Mouse (Mus musculus) mature B cell (primary cell): ENCODE data around the gene Lce3e.

Experiments used
- in situ Hi-C: fragments of 300-500 bp; cut with MboI; formaldehyde crosslinking; loops from 2 replicates; pipeline ENCODE4 v1.14.3; 2019

The Lce3e gene

DNA sequence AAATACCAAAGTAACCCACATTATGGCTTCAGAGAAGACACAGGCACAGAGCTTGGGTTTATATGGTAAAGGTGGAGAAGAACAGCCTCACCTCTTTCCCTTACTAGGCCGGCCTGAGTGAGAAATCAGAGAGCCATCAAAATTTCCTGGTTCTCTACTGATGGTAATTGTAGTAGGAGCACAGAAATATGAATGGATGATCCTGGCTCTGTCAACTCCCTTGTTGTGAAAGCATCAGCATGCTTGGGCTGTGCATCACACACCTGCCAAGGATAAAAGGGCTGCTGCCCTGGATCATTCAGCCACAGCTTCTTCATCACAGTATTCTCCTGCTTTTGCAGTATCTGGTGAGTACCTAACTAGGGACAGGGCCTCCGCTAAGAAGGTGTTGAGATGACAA lies at the start of gene Lce3e:
Gene Lce3e (plus strand): TSS at position 301 of the 400 bp plus-strand sequence.
- in situ Hi-C loops, result no loop called here

DNA sequence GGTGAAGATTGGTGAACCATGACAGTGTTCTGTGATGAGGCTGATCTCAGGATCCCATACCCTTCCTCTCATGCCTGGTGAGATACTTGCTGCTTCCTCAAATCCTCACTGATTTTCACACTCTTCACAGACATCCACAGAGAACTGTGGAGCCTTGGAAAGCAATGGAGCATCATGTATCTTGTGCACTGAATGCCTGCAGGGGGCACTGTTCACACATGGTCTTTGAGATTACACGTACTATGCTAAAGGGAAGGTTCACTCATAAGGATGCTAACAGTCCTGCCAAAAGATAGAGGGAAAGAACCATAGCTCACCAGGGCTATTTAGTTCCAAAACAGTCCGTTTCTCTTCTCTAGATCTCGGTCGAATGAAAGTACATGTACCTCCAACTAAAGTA lies 46.5 kb upstream of the Lce3e start:
- in situ Hi-C loops, result no loop called here

DNA sequence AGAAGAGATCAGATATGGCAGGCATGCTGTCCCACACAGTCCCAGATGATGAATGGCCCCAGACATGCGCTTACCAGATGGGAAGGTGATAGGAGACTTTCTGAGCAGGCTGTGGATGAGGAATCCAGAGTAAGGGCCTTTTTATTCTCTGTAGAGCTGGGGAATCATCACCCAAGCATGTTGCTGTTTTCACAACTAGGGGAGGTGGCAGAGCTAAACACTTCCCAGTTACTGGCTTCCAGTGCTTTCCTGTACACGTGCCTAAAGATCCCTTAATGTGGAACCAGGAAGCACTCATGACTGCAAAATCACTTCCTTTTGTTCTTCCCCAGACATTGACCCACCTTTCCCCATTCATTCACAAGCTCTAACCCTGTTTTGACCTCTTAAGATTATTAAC lies 40.7 kb upstream of the Lce3e start, which contains the start of gene Lce3a:
Gene Lce3a (minus strand): TSS at position 101 of the 400 bp plus-strand sequence.
- in situ Hi-C loops, result no loop called here

DNA sequence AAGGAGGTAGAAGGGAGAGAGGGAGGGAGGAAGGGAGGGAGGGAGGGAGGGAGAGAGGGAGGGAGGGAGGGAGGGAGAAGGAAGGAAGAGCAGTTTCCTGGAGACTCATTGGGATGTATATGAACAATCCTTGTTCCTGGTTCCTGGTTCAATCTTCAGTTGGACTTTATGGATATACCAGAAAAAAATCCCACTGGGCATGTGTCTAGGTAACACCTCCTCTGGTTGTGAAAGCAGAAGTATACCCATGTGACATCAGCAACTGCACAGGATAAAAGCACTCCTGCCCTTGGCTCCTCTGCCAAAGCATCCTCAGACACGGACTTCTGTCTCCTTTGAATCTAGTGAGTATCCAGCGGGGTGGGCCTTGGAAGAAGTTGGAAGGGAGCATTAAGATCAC lies 34.2 kb upstream of the Lce3e start, which contains the start of gene Lce3b:
Gene Lce3b (plus strand): TSS at position 301 of the 400 bp plus-strand sequence.
- in situ Hi-C loops, result no loop called here

DNA sequence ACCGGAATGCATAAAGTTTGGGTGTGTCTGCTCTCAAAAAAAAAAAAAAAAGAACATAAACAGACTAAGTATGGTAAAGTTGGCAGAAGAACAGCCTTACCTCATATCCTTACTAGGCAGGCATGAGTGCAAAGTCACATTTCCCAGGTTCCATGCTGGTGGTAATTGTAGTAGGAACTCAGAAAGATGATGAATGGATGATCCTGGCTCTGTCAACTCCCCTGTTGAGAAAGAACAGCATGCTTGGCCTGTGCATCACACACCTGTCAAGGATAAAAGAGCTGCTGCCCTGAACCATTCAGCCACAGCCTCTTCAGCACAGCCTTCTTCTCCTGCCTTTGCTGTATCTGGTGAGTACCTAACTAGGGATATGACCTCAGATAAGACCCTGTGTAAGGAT lies 22.7 kb upstream of the Lce3e start, which contains the start of gene Lce3c:
Gene Lce3c (plus strand): TSS at position 301 of the 400 bp plus-strand sequence.
- in situ Hi-C loops, result no loop called here

DNA sequence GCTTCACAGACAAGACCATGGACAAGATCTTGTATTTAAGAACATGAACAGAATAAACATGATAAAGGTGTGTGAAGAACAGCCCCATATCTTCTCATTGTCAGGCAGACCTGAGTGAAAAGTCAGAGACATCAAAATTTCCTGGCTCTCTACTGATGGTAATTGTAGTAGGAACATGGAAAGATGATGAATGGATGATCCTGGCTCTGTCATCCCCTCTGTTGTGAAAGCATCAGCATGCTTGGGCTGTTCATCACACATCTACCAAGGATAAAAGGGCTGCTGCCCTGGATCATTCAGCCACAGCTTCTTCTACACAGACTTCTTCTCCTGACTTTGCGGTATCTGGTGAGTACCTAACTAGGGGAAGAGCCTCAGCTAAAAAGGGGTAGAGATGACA lies 9.8 kb upstream of the Lce3e start, which contains the start of gene Lce3d:
Gene Lce3d (plus strand): TSS at position 301 of the 400 bp plus-strand sequence.
- in situ Hi-C loops, result no loop called here

DNA sequence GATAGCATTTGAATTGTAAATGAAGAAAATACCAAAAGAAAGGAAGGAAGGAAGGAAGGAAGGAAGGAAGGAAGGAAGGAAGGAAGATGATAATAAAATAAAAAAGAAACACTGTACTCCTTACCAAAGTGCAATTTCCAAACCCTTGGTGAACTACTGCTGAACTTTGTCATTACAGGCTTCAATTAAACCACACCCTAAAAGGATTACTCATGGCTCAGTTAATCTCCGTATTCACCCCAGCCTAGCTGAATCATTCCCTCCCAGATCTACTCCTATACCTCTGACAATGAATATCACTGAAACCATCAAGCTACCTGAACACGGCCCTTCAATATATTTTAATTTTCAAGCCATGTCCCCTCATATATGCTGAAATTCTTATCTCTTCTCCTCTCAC lies 11.6 kb downstream of the Lce3e start:
- in situ Hi-C loops, result no loop called here

DNA sequence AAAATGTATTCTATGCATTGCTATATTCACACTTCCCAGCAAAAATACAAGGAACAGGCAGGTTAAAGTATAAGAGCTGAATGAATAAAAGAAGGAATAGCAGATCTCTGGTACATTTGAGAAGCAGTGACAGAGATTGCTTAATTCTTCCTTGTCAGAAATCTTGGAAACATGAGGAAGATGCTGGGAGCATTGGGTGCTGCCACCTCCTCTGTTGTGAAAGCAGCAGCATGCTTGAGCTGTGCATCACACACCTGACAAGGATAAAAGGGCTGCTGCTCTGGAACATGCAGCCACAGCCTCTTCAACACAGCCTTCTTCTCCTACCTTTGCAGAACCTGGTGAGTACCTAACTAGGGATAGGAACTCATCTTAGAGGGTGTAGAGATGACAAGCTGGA lies 25.1 kb downstream of the Lce3e start, which contains the start of gene Lce3f:
Gene Lce3f (plus strand): TSS at position 301 of the 400 bp plus-strand sequence.
- in situ Hi-C loops, result no loop called here

DNA sequence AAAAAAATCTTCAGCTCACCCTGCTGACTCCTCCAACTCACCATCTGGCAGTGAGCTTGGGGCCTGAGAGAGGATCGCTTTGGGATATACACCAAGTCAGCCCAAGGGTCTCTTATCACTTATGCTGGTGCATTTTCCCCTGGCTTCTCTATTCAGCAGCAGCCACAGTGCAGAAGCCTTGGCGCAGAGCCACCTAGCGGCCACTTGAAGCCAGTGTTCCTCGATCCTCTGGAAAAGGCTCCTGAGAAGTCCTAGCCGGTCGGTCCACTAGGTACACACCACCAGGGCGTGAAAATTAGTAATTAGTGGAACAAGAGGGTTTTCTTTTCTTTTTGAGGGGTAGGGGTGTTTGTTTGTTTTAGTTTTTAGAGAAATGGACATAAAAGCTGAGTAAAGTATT lies 31.8 kb downstream of the Lce3e start:
- in situ Hi-C loops, result no loop called here

DNA sequence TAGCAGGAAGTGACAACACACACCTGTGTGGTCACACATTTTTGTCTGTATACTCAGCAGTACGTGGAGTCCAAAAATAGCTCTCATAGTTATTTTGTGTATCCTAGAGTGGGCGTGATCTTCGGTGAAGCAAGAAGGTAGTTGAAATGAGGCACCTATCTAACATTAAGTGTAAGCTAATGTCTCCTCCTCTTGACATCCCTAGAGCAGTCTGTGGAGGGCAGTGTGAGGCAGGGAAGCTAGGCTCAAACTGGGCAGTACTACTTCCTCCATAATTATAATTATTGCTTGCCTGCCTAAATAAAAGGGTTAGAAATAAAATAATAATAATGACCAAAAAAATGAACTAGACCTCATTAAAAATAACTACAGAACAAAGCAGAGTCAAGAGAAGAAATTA lies 33.8 kb downstream of the Lce3e start:
- in situ Hi-C loops, result no loop called here

DNA sequence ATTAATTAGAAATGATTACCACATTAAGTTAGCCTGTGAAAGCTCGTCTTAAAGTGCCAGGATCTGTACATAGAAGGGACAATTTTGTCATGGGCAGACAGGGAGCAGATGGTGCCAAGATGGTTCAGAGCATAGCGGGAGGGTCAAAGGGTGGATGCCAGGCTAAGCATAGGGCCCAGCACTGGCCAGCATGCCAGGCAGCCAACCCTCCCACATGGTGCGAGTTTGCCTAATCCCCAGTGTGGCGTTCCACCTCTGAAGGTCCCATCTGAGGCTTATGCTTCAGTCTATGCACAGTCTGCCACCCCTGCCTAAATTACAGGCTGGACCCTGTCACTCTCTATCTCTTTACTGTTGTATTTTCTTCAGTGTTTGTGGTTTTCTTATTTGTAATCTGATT lies 36.0 kb downstream of the Lce3e start:
- in situ Hi-C loops, result no loop called here

DNA sequence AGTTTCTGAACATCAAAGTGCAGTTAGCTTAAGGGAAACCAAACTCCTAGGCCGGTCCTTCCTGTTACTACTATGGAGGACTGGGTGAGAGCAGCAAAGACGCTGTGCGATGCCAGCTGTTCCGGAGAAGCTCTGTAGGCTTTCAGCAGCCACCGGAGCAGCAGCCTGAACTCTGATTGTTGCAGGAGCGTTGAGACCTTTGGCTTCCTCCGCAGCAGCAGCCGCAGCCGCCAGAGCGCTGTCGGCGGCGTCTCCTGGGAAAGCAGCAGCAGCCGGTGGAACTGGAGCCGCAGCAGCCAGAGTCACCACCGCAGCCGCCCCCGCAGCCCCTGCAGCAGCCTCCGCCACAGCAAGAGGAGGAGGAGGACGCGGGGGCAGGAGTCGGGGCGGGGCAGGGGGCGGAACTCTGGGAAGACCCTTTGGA lies 47.5 kb downstream of the Lce3e start:
- in situ Hi-C loops, result no loop called here

DNA sequence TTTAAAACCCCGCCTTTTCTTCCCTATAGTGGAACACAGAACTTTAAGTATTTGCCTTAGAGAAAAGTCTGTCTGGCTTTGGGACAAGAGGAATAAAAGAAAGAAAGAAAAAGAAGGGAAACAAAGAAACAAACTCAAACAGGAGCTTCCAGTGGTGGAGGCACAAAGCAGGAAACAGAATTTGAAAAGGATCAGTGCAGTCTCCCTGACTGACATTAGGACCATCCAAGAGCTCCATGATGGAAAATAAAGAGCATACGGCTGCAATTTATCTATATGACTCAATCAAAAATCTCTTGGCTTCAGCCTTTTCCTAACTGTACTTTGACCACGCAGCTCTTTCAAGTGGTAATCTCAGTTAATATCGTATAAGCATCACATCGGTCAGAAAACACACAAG lies 48.0 kb downstream of the Lce3e start:
- in situ Hi-C loops, result no loop called here

DNA sequence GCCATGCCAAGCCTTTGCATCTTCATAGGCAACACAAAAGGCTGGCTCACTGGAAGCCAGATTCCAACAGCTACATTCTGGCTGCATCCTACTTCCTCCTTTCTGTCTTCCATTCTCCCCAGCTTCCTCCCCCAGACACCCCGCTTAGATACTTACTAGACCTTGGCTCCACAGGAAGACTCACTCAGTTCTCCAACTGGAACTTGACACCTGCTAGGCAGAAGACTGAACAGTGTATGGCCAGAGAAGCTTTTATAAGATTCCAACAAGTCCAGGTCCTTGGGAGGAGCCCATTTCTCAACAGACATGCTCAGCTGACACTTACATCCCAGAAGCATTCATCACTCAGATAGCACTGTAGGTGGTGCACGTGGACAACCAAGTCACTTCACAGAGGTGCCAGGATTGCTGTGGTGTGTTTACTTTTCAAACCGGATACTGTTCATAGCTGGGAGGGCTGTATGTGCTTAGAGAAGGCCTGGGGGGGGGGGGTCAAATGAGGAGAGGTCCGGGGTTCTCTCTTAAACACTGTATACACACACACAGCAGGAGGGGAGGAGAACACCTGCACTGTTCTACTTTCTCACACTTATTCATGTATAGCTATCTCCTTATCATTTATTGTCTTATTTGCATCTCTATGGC lies 48.7 kb downstream of the Lce3e start, which contains the start of gene Crct1:
Gene Crct1 (minus strand): TSS at position 228 of the 645 bp plus-strand sequence.
- in situ Hi-C loops, result no loop called here
